ENCODE assay signal across 10 mouse cellular contexts in the genomic region with DNA sequence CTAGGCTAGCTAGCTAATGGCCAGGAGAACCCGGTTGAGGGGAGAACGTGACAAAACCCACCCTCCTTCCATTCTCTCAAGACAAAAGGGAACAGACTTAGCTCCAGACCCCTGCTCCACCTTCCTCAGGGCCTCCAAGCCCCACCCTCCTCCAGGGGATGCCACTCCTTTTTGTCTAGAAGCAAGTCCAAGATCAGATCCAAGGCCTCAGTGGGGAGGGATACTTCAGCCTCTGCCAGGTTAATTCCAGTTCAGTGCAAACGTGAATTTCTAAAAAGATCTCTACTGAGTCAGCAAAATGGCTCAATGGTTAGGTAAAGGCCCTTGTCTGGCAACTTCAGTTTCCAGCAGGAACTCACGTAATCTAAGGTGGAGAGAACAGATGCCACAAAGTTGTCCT. TPM values are rescaled to one million over a fixed set of nuclear protein-coding genes. Genes with fewer than 3 reads are reported as not detected.
DNase-seq lines count a peak whose midpoint lies in the region; ATAC-seq and TF ChIP-seq lines count a peak whose summit lies in the region.
"Had no signal": no experiment of that assay in that cellular context is flagged by ENCODE, and none has a peak within 500 bp of the region (broad histone marks: within the 10 kb centered on the region; RNA-seq: fewer than 3 reads in every experiment).

No protein-coding gene starts in this region.

- H3K27ac ChIP-seq in heart, embryonic 13.5 days (replicated peaks): 0 out of 2 replicates have a peak overlapping the region, but pooled peaks have one; percentile 20
- peak overlapping the region; percentile 30 for H3K27ac ChIP-seq in lung, embryonic 16.5 days (ENCODE audit: low read length)
- H3K27ac ChIP-seq in forebrain, embryonic 13.5 days: peak overlapping the region; percentile 76
- peak overlapping the region; percentile 66 for H3K27ac ChIP-seq in small intestine, adult 2 months (ENCODE audit: insufficient read depth, low read depth, low read length)

- no peak for TF ChIP-seq POLR2A in lung, adult 2 months (IDR thresholded peaks at IDR 0.05; ENCODE audit: borderline replicate concordance, extremely low read depth, low read depth, low read length)
- no peak for TF ChIP-seq POLR2A in small intestine, adult 2 months (IDR thresholded peaks at IDR 0.05; ENCODE audit: low read depth, low read length)

- intact Hi-C loops in heart, postnatal 36 days (cut with DNase I): no loop called here

- no peak for TF ChIP-seq CTCF in lung, adult 2 months (IDR thresholded peaks at IDR 0.05; ENCODE audit: insufficient read depth, low read length)
- TF ChIP-seq CTCF in small intestine, adult 2 months (IDR thresholded peaks at IDR 0.05; ENCODE audit: extremely low read depth, insufficient read length, insufficient replicate concordance, low read depth, low read length): no peak

- 0 out of 2 replicates have a peak, but pooled peaks have one; percentile 9 for ATAC-seq in heart, embryonic 13.5 days (ENCODE audit: extremely low read depth, insufficient number of reproducible peaks, low FRiP score, low TSS enrichment)
- ATAC-seq in lung, embryonic 16.5 days (ENCODE audit: low read depth): no peak
- no peak for ATAC-seq in forebrain, embryonic 13.5 days

- 54% methylated on average over 4 of the region's 4 CpGs for WGBS in heart, embryonic 13.5 days
- 39% methylated on average over 4 of the region's 4 CpGs for WGBS in lung, embryonic 16.5 days
- WGBS in lung, adult 2 months: 71% methylated on average over 4 of the region's 4 CpGs
- 18% methylated on average over 4 of the region's 4 CpGs for WGBS in forebrain, embryonic 13.5 days
- 58% methylated on average over 4 of the region's 4 CpGs for WGBS in small intestine, adult 2 months

- no peak for DNase-seq in heart, postnatal 36 days
- DNase-seq in lung, adult 2 months: no peak
- DNase-seq in thymus, postnatal 25 days: no peak
- DNase-seq in spleen, postnatal 14 days (ENCODE audit: low spot score in 2 of 2): no peak

- H3K36me3 ChIP-seq in heart, embryonic 13.5 days: no peaks in the 10 kb centered on the region
- no peaks in the 10 kb centered on the region for H3K36me3 ChIP-seq in lung, embryonic 16.5 days (ENCODE audit: control insufficient read depth, insufficient read depth, low read length)
- no peaks in the 10 kb centered on the region for H3K36me3 ChIP-seq in forebrain, embryonic 13.5 days (ENCODE audit: poor library complexity, severe bottlenecking)
- H3K36me3 ChIP-seq in small intestine, adult 2 months (ENCODE audit: control insufficient read depth, insufficient read depth, low read length): no peaks in the 10 kb centered on the region
- H3K36me3 ChIP-seq: heart, embryonic 12.5 days had no signal

- H3K9ac ChIP-seq in heart, embryonic 13.5 days: 0 out of 2 replicates have a peak overlapping the region, but pooled peaks have one; percentile 14
- no peak overlapping the region for H3K9ac ChIP-seq in lung, embryonic 16.5 days (ENCODE audit: low read length)
- peak overlapping the region; percentile 51; the same call in 1 of the 2 replicates for H3K9ac ChIP-seq in forebrain, embryonic 13.5 days
- H3K9ac ChIP-seq: heart, embryonic 12.5 days had no signal

- H3K4me2 ChIP-seq in heart, embryonic 13.5 days: no peak overlapping the region
- H3K4me2 ChIP-seq in lung, embryonic 16.5 days (ENCODE audit: low read depth, low read length): no peak overlapping the region
- H3K4me2 ChIP-seq in forebrain, embryonic 13.5 days: no peak overlapping the region
- H3K4me2 ChIP-seq: heart, embryonic 12.5 days had no signal

- peaks cover 41% of the 10 kb centered on the region for H3K4me1 ChIP-seq in heart, embryonic 13.5 days
- peaks cover 44% of the 10 kb centered on the region for H3K4me1 ChIP-seq in lung, embryonic 16.5 days (replicated peaks; ENCODE audit: control insufficient read depth, insufficient read depth, low read length)
- peaks cover 13% of the 10 kb centered on the region for H3K4me1 ChIP-seq in lung, adult 2 months (ENCODE audit: control insufficient read depth, insufficient read depth, low read length)
- peaks cover 73% of the 10 kb centered on the region for H3K4me1 ChIP-seq in forebrain, embryonic 13.5 days
- H3K4me1 ChIP-seq in small intestine, adult 2 months (ENCODE audit: control insufficient read depth, insufficient read depth, insufficient read length, low read length): peaks cover 55% of the 10 kb centered on the region

- peaks cover 58% of the 10 kb centered on the region for H3K27me3 ChIP-seq in heart, embryonic 13.5 days (replicated peaks)
- H3K27me3 ChIP-seq in lung, embryonic 16.5 days (ENCODE audit: control insufficient read depth, insufficient read depth, low read depth, low read length): no peaks in the 10 kb centered on the region
- H3K27me3 ChIP-seq in forebrain, embryonic 13.5 days: no peaks in the 10 kb centered on the region
- no peaks in the 10 kb centered on the region for H3K27me3 ChIP-seq in small intestine, adult 2 months (ENCODE audit: control insufficient read depth, insufficient read depth, low read length)

- H3K9me3 ChIP-seq in heart, embryonic 13.5 days: no peaks in the 10 kb centered on the region
- no peaks in the 10 kb centered on the region for H3K9me3 ChIP-seq in lung, embryonic 16.5 days (ENCODE audit: control insufficient read depth, low read length)
- no peaks in the 10 kb centered on the region for H3K9me3 ChIP-seq in forebrain, embryonic 13.5 days (replicated peaks)
- H3K9me3 ChIP-seq: heart, embryonic 12.5 days had no signal

- H3K4me3 ChIP-seq in heart, embryonic 13.5 days: no peak overlapping the region
- H3K4me3 ChIP-seq in lung, embryonic 16.5 days (ENCODE audit: low read length): no peak overlapping the region
- no peak overlapping the region for H3K4me3 ChIP-seq in lung, adult 2 months (replicated peaks; ENCODE audit: extremely low read depth, low read depth, low read length)
- H3K4me3 ChIP-seq in forebrain, embryonic 13.5 days: no peak overlapping the region
- no peak overlapping the region for H3K4me3 ChIP-seq in small intestine, adult 2 months (ENCODE audit: low read depth, low read length)
- H3K4me3 ChIP-seq: erythroblast, embryonic 14.5 days; heart, embryonic 12.5 days had no signal

RNA-seq across cellular contexts. Expression of gene Ccdc88c, which starts 20.2 kb away (rescaled TPM):
- 1.8 and 1.9 TPM in 2 replicates for polyA plus RNA-seq in heart, embryonic 13.5 days (2015; fragmentation: Nextera tagmentation; extraction: Ambion mirVana)
- 1 to 10 TPM; 6.2 to 7.0 TPM for total RNA-seq in heart, postnatal 36 days (2021)
- polyA plus RNA-seq in lung, embryonic 16.5 days (2015; fragmentation: Nextera tagmentation; extraction: Ambion mirVana): 18.8 and 20.2 TPM in 2 replicates
- polyA plus RNA-seq in lung, adult 2 months (2012; rRNA removed): 19.2 and 19.7 TPM in 2 replicates
- polyA plus RNA-seq in forebrain, embryonic 13.5 days (2015; fragmentation: Nextera tagmentation; extraction: Ambion mirVana): 20.7 and 21.4 TPM in 2 replicates
- 10.2 and 11.7 TPM in 2 replicates for polyA plus RNA-seq in small intestine, adult 2 months (2012; rRNA removed)

Comparison
In these comparisons a context has a peak if more than half of its experiments do, and no peak if none do; other contexts are left out.
1. H3K27ac ChIP-seq: peak in every context shown above with its lines; median percentile 76 in forebrain, embryonic 13.5 days; 66 in small intestine, adult 2 months; 30 in lung, embryonic 16.5 days; 20 in heart, embryonic 13.5 days.